Mouse (Mus musculus): ENCODE data around the gene Tmem238l.

Gene Tmem238l

GRCm38 (mm10) chr11:66956303-66956702 lies at the start of gene Tmem238l:
TSS of gene Tmem238l (plus strand) at chr11:66956638.
- DNase-seq: peak; percentile 3 to 6

GRCm38 (mm10) chr11:66911811-66912210 lies 44.6 kb upstream of the Tmem238l start, which contains the start of gene Pirt:
TSS of gene Pirt (plus strand) at chr11:66911981.
- DNase-seq: no peak

GRCm38 (mm10) chr11:66912531-66913458 lies 43.6 kb upstream of the Tmem238l start:
- no peak for DNase-seq

GRCm38 (mm10) chr11:66914249-66914648 lies 42.2 kb upstream of the Tmem238l start:
- peak; percentile 57 to 77 for DNase-seq

GRCm38 (mm10) chr11:66920012-66920411 lies 36.4 kb upstream of the Tmem238l start:
- no peak for DNase-seq

GRCm38 (mm10) chr11:66924095-66924823 lies 32.2 kb upstream of the Tmem238l start:
- no peak for DNase-seq

GRCm38 (mm10) chr11:66928311-66928710 lies 28.1 kb upstream of the Tmem238l start:
- DNase-seq: no peak

- peak in 1 of 2 experiments; percentile 8 for DNase-seq
Observed at GRCm38 (mm10) chr11:66932827-66933599, 23.4 kb upstream of the Tmem238l start.

GRCm38 (mm10) chr11:66934428-66935173 lies 21.8 kb upstream of the Tmem238l start:
- peak; percentile 60 for DNase-seq

GRCm38 (mm10) chr11:66942011-66942410 lies 14.4 kb upstream of the Tmem238l start:
- peak; percentile 22 to 30 for DNase-seq

GRCm38 (mm10) chr11:66945224-66945767 lies 11.1 kb upstream of the Tmem238l start:
- DNase-seq: no peak

GRCm38 (mm10) chr11:66946521-66946920 lies 9.9 kb upstream of the Tmem238l start:
- DNase-seq: no peak

GRCm38 (mm10) chr11:66946922-66947321 lies 9.5 kb upstream of the Tmem238l start:
- DNase-seq: no peak

- DNase-seq: peak in 1 of 2 experiments; percentile 6
Observed at GRCm38 (mm10) chr11:66960797-66961196, 4.4 kb downstream of the Tmem238l start.

GRCm38 (mm10) chr11:66961447-66962176 lies 5.2 kb downstream of the Tmem238l start:
- no peak for DNase-seq

GRCm38 (mm10) chr11:66963462-66963861 lies 7.0 kb downstream of the Tmem238l start:
- DNase-seq: no peak

GRCm38 (mm10) chr11:66966500-66967116 lies 10.2 kb downstream of the Tmem238l start:
- no peak for DNase-seq

GRCm38 (mm10) chr11:66968575-66968974 lies 12.1 kb downstream of the Tmem238l start:
- DNase-seq: no peak

GRCm38 (mm10) chr11:66973507-66973906 lies 17.1 kb downstream of the Tmem238l start:
- DNase-seq: no peak

- no peak for DNase-seq
Observed at GRCm38 (mm10) chr11:66975606-66976330, 19.3 kb downstream of the Tmem238l start.

Measured in kidney, postnatal 36 days (tissue).